Mouse (Mus musculus): ENCODE results near the gene Eml2.
"Not testable (repeated sequence)": the region's sequence is repeated elsewhere in the genome, so short reads cannot be mapped to it uniquely, and the experiment has no call there.

Gene Eml2

GRCm38 (mm10) chr7:19175708-19176515 lies at the start of gene Eml2:
Eml2 (plus strand) TSS chr7:19176421.
- no peak for DNase-seq (ENCODE audit: extremely low spot score, low read depth, low spot score)

- DNase-seq (ENCODE audit: extremely low spot score, low read depth, low spot score): no peak
Observed at GRCm38 (mm10) chr7:19127744-19128143, 48.5 kb upstream of the Eml2 start.

GRCm38 (mm10) chr7:19129396-19129795 lies 46.8 kb upstream of the Eml2 start:
- DNase-seq (ENCODE audit: extremely low spot score, low read depth, low spot score): no peak

GRCm38 (mm10) chr7:19130657-19131056 lies 45.6 kb upstream of the Eml2 start:
- no peak for DNase-seq (ENCODE audit: extremely low spot score, low read depth, low spot score)

- peak; percentile 89 for DNase-seq (ENCODE audit: extremely low spot score, low read depth, low spot score)
Observed at GRCm38 (mm10) chr7:19131324-19131848, 44.8 kb upstream of the Eml2 start.

GRCm38 (mm10) chr7:19136168-19136567 lies 40.1 kb upstream of the Eml2 start:
- DNase-seq (ENCODE audit: extremely low spot score, low read depth, low spot score): no peak

- DNase-seq (ENCODE audit: extremely low spot score, low read depth, low spot score): no peak
Observed at GRCm38 (mm10) chr7:19136673-19137334, 39.4 kb upstream of the Eml2 start.

- DNase-seq (ENCODE audit: extremely low spot score, low read depth, low spot score): no peak
Observed at GRCm38 (mm10) chr7:19137380-19137779, 38.8 kb upstream of the Eml2 start.

- no peak for DNase-seq (ENCODE audit: extremely low spot score, low read depth, low spot score)
Observed at GRCm38 (mm10) chr7:19146793-19147192, 29.4 kb upstream of the Eml2 start.

- DNase-seq (ENCODE audit: extremely low spot score, low read depth, low spot score): no peak
Observed at GRCm38 (mm10) chr7:19147497-19148045, 28.6 kb upstream of the Eml2 start.

GRCm38 (mm10) chr7:19148180-19148874 lies 27.9 kb upstream of the Eml2 start:
- no peak for DNase-seq (ENCODE audit: extremely low spot score, low read depth, low spot score)

GRCm38 (mm10) chr7:19148875-19149541 lies 27.2 kb upstream of the Eml2 start, which contains the start of gene Qpctl:
Qpctl (minus strand) TSS chr7:19149291.
- peak; percentile 95 for DNase-seq (ENCODE audit: extremely low spot score, low read depth, low spot score)

GRCm38 (mm10) chr7:19149626-19150025 lies 26.6 kb upstream of the Eml2 start, which contains the start of gene Snrpd2:
Snrpd2 (plus strand) TSS chr7:19149722.
- DNase-seq (ENCODE audit: extremely low spot score, low read depth, low spot score): no peak

GRCm38 (mm10) chr7:19151121-19151520 lies 25.1 kb upstream of the Eml2 start:
- DNase-seq (ENCODE audit: extremely low spot score, low read depth, low spot score): not testable (repeated sequence)

GRCm38 (mm10) chr7:19154796-19155195 lies 21.4 kb upstream of the Eml2 start:
- DNase-seq (ENCODE audit: extremely low spot score, low read depth, low spot score): no peak

- DNase-seq (ENCODE audit: extremely low spot score, low read depth, low spot score): no peak
Observed at GRCm38 (mm10) chr7:19155825-19156475, 20.3 kb upstream of the Eml2 start.

GRCm38 (mm10) chr7:19157160-19157800 lies 18.9 kb upstream of the Eml2 start:
- DNase-seq (ENCODE audit: extremely low spot score, low read depth, low spot score): no peak

- no peak for DNase-seq (ENCODE audit: extremely low spot score, low read depth, low spot score)
Observed at GRCm38 (mm10) chr7:19158601-19159000, 17.6 kb upstream of the Eml2 start.

GRCm38 (mm10) chr7:19159411-19159810 lies 16.8 kb upstream of the Eml2 start:
- DNase-seq (ENCODE audit: extremely low spot score, low read depth, low spot score): no peak
